Mouse (Mus musculus): ENCODE data around the gene 1700109H08Rik.

DNA sequence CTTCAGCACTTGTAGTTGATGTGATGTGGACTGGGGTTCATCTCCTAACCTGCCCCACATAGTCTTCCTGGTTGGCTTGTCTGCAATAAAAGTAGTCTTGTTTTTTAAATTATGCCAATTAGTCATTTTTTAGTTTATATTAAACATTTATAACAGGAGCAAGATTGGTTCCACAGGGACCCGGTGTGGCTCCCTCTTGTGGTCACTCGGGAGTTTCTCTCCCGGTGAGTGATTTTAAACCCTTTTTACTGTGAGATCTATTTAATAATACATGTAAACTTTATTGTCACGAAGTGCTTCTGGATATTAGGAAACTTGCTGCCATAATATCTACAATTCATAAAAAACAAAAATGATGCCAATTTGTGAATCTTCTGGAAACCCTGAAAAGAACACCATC, 62.6 kb downstream of the 1700109H08Rik start:
- TF ChIP-seq EP300 (IDR thresholded peaks at IDR 0.05; ENCODE audit: low read depth) (no peak), CTCF (IDR thresholded peaks at IDR 0.05; ENCODE audit: low read depth) (no peak)
